Mouse (Mus musculus): Measurements from ENCODE around the gene Smagp.

GRCm38 (mm10) chr15:100675486-100675885 lies 38.7 kb upstream of the Smagp start:
- TF ChIP-seq CTCF (IDR thresholded peaks at IDR 0.05; ENCODE audit: low read depth, low read length) (no peak), POLR2A (IDR thresholded peaks at IDR 0.05; ENCODE audit: borderline replicate concordance, low read depth, low read length) (no peak)

All from bone marrow macrophage, adult 2 months (primary cell).